Mouse (Mus musculus) lung, embryonic 15.5 days (tissue): Measurements from ENCODE around the gene Kat5. TPM values are rescaled to one million over a fixed set of nuclear protein-coding genes. Genes with fewer than 3 reads are reported as not detected.

Source experiments
- ATAC-seq: fragments of 200-750 bp; cut with Nextera tagmentation; 2 replicates; pipeline ENCODE4 v1.8.0; 2017; ENCODE audit warnings: moderate number of reproducible peaks, borderline replicate concordance; ENCODE audit not compliant: low FRiP score, low TSS enrichment; ENCODE audit errors: extremely low read depth
- H3K27ac ChIP-seq: fragments of 300-500 bp; sonication (generic); 2 replicates; pipeline ENCODE4 v1.5.1; 2015; ENCODE audit warnings: moderate library complexity, mild to moderate bottlenecking, inconsistent platforms
- H3K27me3 ChIP-seq: fragments of 300-500 bp; sonication (generic); 2 replicates; pipeline ENCODE4 v1.6.1; 2015; ENCODE audit warnings: inconsistent platforms
- H3K36me3 ChIP-seq: fragments of 300-500 bp; sonication (generic); 2 replicates; pipeline ENCODE4 v1.6.1; 2015; ENCODE audit warnings: inconsistent platforms
- H3K4me1 ChIP-seq: fragments of 300-500 bp; sonication (generic); 2 replicates; pipeline ENCODE4 v1.6.1; 2015; ENCODE audit warnings: inconsistent platforms
- H3K4me2 ChIP-seq: fragments of 300-500 bp; sonication (generic); 2 replicates; pipeline ENCODE4 v1.6.1; 2015; ENCODE audit warnings: inconsistent platforms, mild to moderate bottlenecking, moderate library complexity
- H3K4me3 ChIP-seq: fragments of 300-500 bp; sonication (generic); 2 replicates; pipeline ENCODE4 v1.5.1; 2015; ENCODE audit warnings: mild to moderate bottlenecking, inconsistent platforms
- H3K9ac ChIP-seq: fragments of 300-500 bp; sonication (generic); 2 replicates; pipeline ENCODE4 v1.6.1; 2015; ENCODE audit warnings: inconsistent platforms
- H3K9me3 ChIP-seq: fragments of 300-500 bp; sonication (generic); 2 replicates; pipeline ENCODE4 v1.6.1; 2016; ENCODE audit warnings: inconsistent platforms
- WGBS: fragments of 180-500 bp; shearing (Covaris S2); methylation state at CpG from one replicate; pipeline ENCODE4 v1.1.7; 2015; 5-methylcytosine and 5-hydroxymethylcytosine counted together
- polyA plus RNA-seq: library from polyadenylated mRNA; unstranded; fragments of >200 nt; fragmentation: Nextera tagmentation; extraction: Ambion mirVana; gene quantifications from 2 replicates; pipeline ENCODE4 v1.2.1, GENCODE M21; 2015

Gene Kat5
- polyA plus RNA-seq, 1 experiment from 2014 or later, result 51.9 TPM

GRCm38 (mm10) chr19:5614953-5615352 lies 4.9 kb upstream of the Kat5 start:
- Histone ChIP-seq H3K4me2 (no peak overlapping the region), H3K4me1 (peaks cover 19% of the 10 kb centered on the region), H3K9me3 (no peaks in the 10 kb centered on the region), H3K36me3 (no peaks in the 10 kb centered on the region), H3K4me3 (no peak overlapping the region), H3K27ac (peak overlapping the region; percentile 55), H3K27me3 (no peaks in the 10 kb centered on the region), H3K9ac (no peak overlapping the region)
- 36% methylated on average over 2 of the region's 2 CpGs for WGBS
- peak; percentile 50; the same call in 1 of the 2 replicates for ATAC-seq

GRCm38 (mm10) chr19:5612762-5613411 lies 2.9 kb upstream of the Kat5 start:
- Histone ChIP-seq H3K27me3 (no peaks in the 10 kb centered on the region), H3K4me3 (no peak overlapping the region), H3K4me2 (no peak overlapping the region), H3K4me1 (peaks cover 29% of the 10 kb centered on the region), H3K27ac (no peak overlapping the region), H3K36me3 (peaks cover 10% of the 10 kb centered on the region), H3K9ac (no peak overlapping the region), H3K9me3 (no peaks in the 10 kb centered on the region)
- no peak for ATAC-seq
- 57% methylated on average over 3 of the region's 3 CpGs for WGBS

GRCm38 (mm10) chr19:5611973-5612372 lies 1.9 kb upstream of the Kat5 start:
- Histone ChIP-seq H3K4me1 (peaks cover 29% of the 10 kb centered on the region), H3K9me3 (no peaks in the 10 kb centered on the region), H3K27me3 (no peaks in the 10 kb centered on the region), H3K4me2 (no peak overlapping the region), H3K36me3 (peaks cover 19% of the 10 kb centered on the region), H3K27ac (no peak overlapping the region), H3K9ac (no peak overlapping the region), H3K4me3 (no peak overlapping the region)
- ATAC-seq, result no peak
- 86% methylated on average over 1 of the region's 1 CpGs for WGBS

GRCm38 (mm10) chr19:5609171-5609546 lies 878 bp downstream of the Kat5 start:
- Histone ChIP-seq H3K36me3 (peaks cover 47% of the 10 kb centered on the region), H3K4me2 (peak overlapping the region; percentile 70), H3K27ac (peak overlapping the region; percentile 99), H3K9ac (peak overlapping the region; percentile 79), H3K4me3 (peak overlapping the region; percentile 78), H3K9me3 (no peaks in the 10 kb centered on the region), H3K27me3 (no peaks in the 10 kb centered on the region), H3K4me1 (peaks cover 21% of the 10 kb centered on the region)
- ATAC-seq, result no peak
- 43% methylated on average over 10 of the region's 10 CpGs for WGBS

- H3K4me3 ChIP-seq, result peak overlapping the region; percentile 78
- H3K27me3 ChIP-seq, result no peaks in the 10 kb centered on the region
- H3K9ac ChIP-seq, result peak overlapping the region; percentile 79; the same call in 1 of the 2 replicates
- no peak for ATAC-seq
- WGBS, result 94% methylated on average over 13 of the region's 13 CpGs
- no peaks in the 10 kb centered on the region for H3K9me3 ChIP-seq
- H3K36me3 ChIP-seq, result peaks cover 52% of the 10 kb centered on the region
- H3K4me1 ChIP-seq, result peaks cover 25% of the 10 kb centered on the region
- H3K4me2 ChIP-seq, result peak overlapping the region; percentile 70
- H3K27ac ChIP-seq, result no peak overlapping the region
These were observed 1.3 kb downstream of the Kat5 start for GRCm38 (mm10) chr19:5608707-5609106.

GRCm38 (mm10) chr19:5607705-5608410 lies 2.2 kb downstream of the Kat5 start:
- Histone ChIP-seq H3K4me3 (no peak overlapping the region), H3K4me2 (no peak overlapping the region), H3K36me3 (peaks cover 60% of the 10 kb centered on the region), H3K9me3 (no peaks in the 10 kb centered on the region), H3K27ac (no peak overlapping the region), H3K4me1 (peaks cover 33% of the 10 kb centered on the region), H3K27me3 (no peaks in the 10 kb centered on the region), H3K9ac (0 out of 2 replicates have a peak overlapping the region, but pooled peaks have one; percentile 3)
- WGBS, result 92% methylated on average over 26 of the region's 26 CpGs
- no peak for ATAC-seq

GRCm38 (mm10) chr19:5606196-5606595 lies 3.8 kb downstream of the Kat5 start:
- Histone ChIP-seq H3K4me1 (peaks cover 39% of the 10 kb centered on the region), H3K4me3 (no peak overlapping the region), H3K9me3 (no peaks in the 10 kb centered on the region), H3K27ac (no peak overlapping the region), H3K27me3 (no peaks in the 10 kb centered on the region), H3K9ac (no peak overlapping the region), H3K36me3 (peaks cover 62% of the 10 kb centered on the region), H3K4me2 (no peak overlapping the region)
- 78% methylated on average over 8 of the region's 8 CpGs for WGBS
- no peak for ATAC-seq

- Histone ChIP-seq H3K9ac (no peak overlapping the region), H3K36me3 (peaks cover 62% of the 10 kb centered on the region), H3K4me3 (no peak overlapping the region), H3K9me3 (no peaks in the 10 kb centered on the region), H3K27ac (no peak overlapping the region), H3K4me1 (peaks cover 29% of the 10 kb centered on the region), H3K4me2 (no peak overlapping the region), H3K27me3 (no peaks in the 10 kb centered on the region)
- no peak for ATAC-seq
- WGBS, result 92% methylated on average over 7 of the region's 7 CpGs
These were observed 4.9 kb downstream of the Kat5 start for GRCm38 (mm10) chr19:5605126-5605525.

- H3K4me2 ChIP-seq, result no peak overlapping the region
- H3K27me3 ChIP-seq, result no peaks in the 10 kb centered on the region
- no peak overlapping the region for H3K4me3 ChIP-seq
- no peak overlapping the region for H3K9ac ChIP-seq
- no peaks in the 10 kb centered on the region for H3K9me3 ChIP-seq
- H3K36me3 ChIP-seq, result peaks cover 60% of the 10 kb centered on the region
- no peak for ATAC-seq
- no peak overlapping the region for H3K27ac ChIP-seq
- H3K4me1 ChIP-seq, result peaks cover 22% of the 10 kb centered on the region
- WGBS, result 92% methylated on average over 7 of the region's 7 CpGs
These were observed 6.4 kb downstream of the Kat5 start for GRCm38 (mm10) chr19:5603664-5604063.

GRCm38 (mm10) chr19:5601752-5602541 lies 8.1 kb downstream of the Kat5 start, which contains the start of gene Rnaseh2c:
Rnaseh2c (plus strand) TSS chr19:5601873.
- Histone ChIP-seq H3K36me3 (peaks cover 42% of the 10 kb centered on the region), H3K4me2 (peak within 1 kb of the TSS; percentile 73), H3K4me1 (peaks cover 19% of the 10 kb centered on the region), H3K4me3 (peak within 1 kb of the TSS; percentile 79), H3K9me3 (no peaks in the 10 kb centered on the region), H3K27ac (peak within 1 kb of the TSS; percentile 80), H3K27me3 (no peaks in the 10 kb centered on the region), H3K9ac (peak within 1 kb of the TSS; percentile 87)
- peak; percentile 74; the same call in 1 of the 2 replicates for ATAC-seq
- under 1% methylated on average over 64 of the region's 64 CpGs for WGBS

- Histone ChIP-seq H3K9ac (no peak overlapping the region), H3K27ac (no peak overlapping the region), H3K27me3 (no peaks in the 10 kb centered on the region), H3K4me3 (no peak overlapping the region), H3K36me3 (peaks cover 15% of the 10 kb centered on the region), H3K9me3 (no peaks in the 10 kb centered on the region), H3K4me2 (no peak overlapping the region), H3K4me1 (peaks cover 19% of the 10 kb centered on the region)
- 72% methylated on average over 4 of the region's 4 CpGs for WGBS
- no peak for ATAC-seq
These were observed 10.8 kb downstream of the Kat5 start for GRCm38 (mm10) chr19:5599224-5599623.
